Mouse (Mus musculus) ES-E14 (cell line): ENCODE measurements at regions not wholly inside any gene's neighbourhood (a gene's known extent, or its start where the extent isn't known, plus 50 kb on each side); places are given as distances from the start of the nearest gene placed in this dataset.

Source experiments
- DNase-seq: peaks from one replicate; pipeline ENCODE4 v3.0.0-alpha.2; 2013; ENCODE audit warnings: low read depth, low spot score
- H3K27ac ChIP-seq: 2 replicates; pipeline ENCODE4 v1.5.1; 2012; ENCODE audit warnings: low read depth, mild to moderate bottlenecking, low read length, moderate library complexity, mixed read lengths; ENCODE audit not compliant: poor library complexity, insufficient read depth, severe bottlenecking
- H3K36me3 ChIP-seq: 2 replicates; pipeline ENCODE4 v1.6.1; 2012; ENCODE audit warnings: mild to moderate bottlenecking, low read length, moderate library complexity, mixed read lengths; ENCODE audit not compliant: control insufficient read depth, poor library complexity, insufficient read depth, severe bottlenecking
- H3K4me1 ChIP-seq, 2 experiments: fragments of 150-350 bp in 1 of 2; sonication (generic) in 1 of 2; 2 replicates each; pipeline ENCODE4 v1.6.1; 2012; ENCODE audit warnings: low read length in 2 of 2, mild to moderate bottlenecking in 1 of 2, mixed read lengths in 1 of 2; ENCODE audit not compliant: control insufficient read depth in 2 of 2, insufficient read depth in 2 of 2, poor library complexity in 1 of 2
- H3K4me3 ChIP-seq, 2 experiments: fragments of 150-350 bp in 1 of 2; sonication (generic) in 1 of 2; 2 replicates each; pipeline ENCODE4 v1.5.1; 2012; ENCODE audit warnings: low read length in 2 of 2, low read depth in 1 of 2, mild to moderate bottlenecking in 1 of 2, mixed read lengths in 1 of 2; ENCODE audit not compliant: insufficient read depth in 1 of 2, poor library complexity in 1 of 2, severe bottlenecking in 1 of 2
- H3K9ac ChIP-seq: 2 replicates; pipeline ENCODE4 v1.6.1; 2012; ENCODE audit warnings: low read depth, mild to moderate bottlenecking, low read length, mixed read lengths; ENCODE audit not compliant: poor library complexity, insufficient read depth, severe bottlenecking
- H3K9me3 ChIP-seq: fragments of 150-350 bp; sonication (generic); 2 replicates; pipeline ENCODE4 v1.6.1; 2012; ENCODE audit warnings: low read depth, mild to moderate bottlenecking, low read length; ENCODE audit not compliant: control insufficient read depth, insufficient read depth
- CHD2 ChIP-seq: IDR thresholded peaks from 2 replicates; pipeline ENCODE4 v1.6.1; 2014; ENCODE audit warnings: mild to moderate bottlenecking, low read depth, low read length, inconsistent platforms
- HCFC1 ChIP-seq: IDR thresholded peaks from 2 replicates; pipeline ENCODE4 v1.6.1; 2012; ENCODE audit warnings: low read length, inconsistent platforms, borderline replicate concordance; ENCODE audit not compliant: insufficient read depth
- MAFK ChIP-seq: IDR thresholded peaks from 2 replicates; pipeline ENCODE4 v1.6.1; 2014; ENCODE audit warnings: mild to moderate bottlenecking, low read depth, low read length, inconsistent platforms; ENCODE audit not compliant: insufficient read depth
- ZC3H11A ChIP-seq: IDR thresholded peaks from 2 replicates; pipeline ENCODE4 v1.6.1; 2012; ENCODE audit warnings: low read depth, mild to moderate bottlenecking, inconsistent platforms, low read length, borderline replicate concordance
- ZNF384 ChIP-seq: IDR thresholded peaks from 2 replicates; pipeline ENCODE4 v1.6.1; 2012; ENCODE audit warnings: low read depth, low read length, inconsistent platforms
- in situ Hi-C, 2 experiments: fragments of 600-800 bp; cut with MboI; formaldehyde crosslinking; loops; one replicate each; pipeline ENCODE4 v1.15.1; 2025; ENCODE audit warnings: low sequenced_read_pairs in 2 of 2, inconsistent platforms in 1 of 2; ENCODE audit not compliant: unreplicated experiment in 2 of 2

DNA sequence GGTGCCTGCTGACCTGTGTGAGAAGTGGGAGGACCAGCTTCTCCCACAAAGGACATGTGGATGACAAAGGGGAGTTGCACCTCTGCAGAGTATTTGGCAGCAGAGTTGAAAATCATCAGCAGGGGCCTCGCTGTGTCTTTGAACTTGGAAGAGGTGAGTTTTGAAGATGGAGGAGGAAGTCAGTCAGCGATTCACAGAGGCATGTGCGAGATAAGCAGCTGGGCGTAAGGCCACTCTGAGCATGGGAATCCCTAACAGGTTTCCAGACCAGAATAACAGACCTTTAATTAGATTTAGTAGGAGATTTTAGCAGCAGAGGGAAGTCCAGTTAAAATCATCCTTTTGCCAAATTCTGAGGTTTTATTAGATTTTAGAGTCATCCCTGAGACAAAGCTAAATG, 342.3 kb downstream of the Med10 start:
- DNase-seq, result no peak
- in situ Hi-C loops, result no loop called here

GRCm38 (mm10) chr13:70145466-70145865, 343.3 kb downstream of the Med10 start:
- H3K36me3 ChIP-seq, result no peaks in the 10 kb centered on the region
- H3K9me3 ChIP-seq, result no peaks in the 10 kb centered on the region
- DNase-seq, result no peak
- no peak overlapping the region for H3K4me3 ChIP-seq
- H3K4me1 ChIP-seq, result no peaks in the 10 kb centered on the region
- TF ChIP-seq MAFK, result no peak
- TF ChIP-seq ZNF384, result no peak
- no peak for TF ChIP-seq ZC3H11A
- TF ChIP-seq HCFC1, result no peak
- no peak for TF ChIP-seq CHD2
- no peak overlapping the region for H3K9ac ChIP-seq
- in situ Hi-C loops, result no loop called here
- H3K27ac ChIP-seq, result no peak overlapping the region

More for the DNA sequence above, 342.3 kb downstream of the Med10 start:
- TF ChIP-seq ZNF384 (no peak), ZC3H11A (no peak), CHD2 (no peak), MAFK (no peak), HCFC1 (no peak)
- H3K9me3 ChIP-seq, result no peaks in the 10 kb centered on the region
- H3K36me3 ChIP-seq, result no peaks in the 10 kb centered on the region
- no peaks in the 10 kb centered on the region for H3K4me1 ChIP-seq
- no peak overlapping the region for H3K4me3 ChIP-seq
- H3K27ac ChIP-seq, result no peak overlapping the region
- no peak overlapping the region for H3K9ac ChIP-seq

DNA sequence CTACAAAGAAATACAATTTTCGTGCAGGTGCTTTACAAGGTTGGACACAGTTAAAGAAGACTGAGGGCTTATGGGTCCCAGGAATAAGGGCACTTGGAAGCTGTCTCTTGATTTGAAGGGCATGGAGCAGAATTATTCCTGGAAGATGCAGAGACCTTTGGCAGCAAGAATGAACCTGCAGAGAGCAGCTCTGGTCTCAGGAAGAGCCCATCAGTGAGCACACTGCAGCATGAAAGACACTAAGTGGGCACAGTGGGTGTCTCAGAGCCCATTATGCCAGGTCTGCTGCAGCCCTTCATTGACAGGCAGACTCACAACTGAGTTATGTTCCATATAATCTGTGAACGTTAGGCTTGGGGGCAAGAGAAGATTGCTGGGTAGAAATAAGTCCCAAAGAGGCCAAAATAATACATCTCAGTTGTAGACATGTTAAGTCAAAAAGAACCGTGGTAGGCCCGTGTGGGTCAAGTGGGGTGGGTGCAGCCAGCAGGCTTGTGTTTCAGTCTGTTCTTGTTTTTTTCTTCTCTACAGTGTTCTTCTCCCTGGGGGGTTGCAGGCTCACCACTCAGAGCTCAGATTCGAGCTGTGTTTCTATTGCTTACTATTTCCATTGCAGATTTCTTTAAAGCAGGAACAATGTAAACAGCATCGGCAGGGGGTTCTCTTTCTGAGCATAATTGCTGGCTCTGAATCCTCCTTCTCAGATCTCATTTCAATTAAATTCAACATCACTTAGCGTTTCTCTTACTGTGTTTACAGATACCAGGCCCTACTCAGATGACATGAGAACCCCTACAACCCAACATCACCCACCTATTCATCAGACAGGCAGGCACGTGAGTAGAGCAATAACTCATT, 347.1 kb downstream of the Med10 start:
- in situ Hi-C loops, result no loop called here
- Histone ChIP-seq H3K9ac (no peak overlapping the region), H3K36me3 (no peaks in the 10 kb centered on the region), H3K4me1 (no peaks in the 10 kb centered on the region), H3K27ac (no peak overlapping the region), H3K9me3 (no peaks in the 10 kb centered on the region), H3K4me3 (no peak overlapping the region)
- TF ChIP-seq HCFC1 (no peak), ZNF384 (no peak), ZC3H11A (no peak), CHD2 (no peak), MAFK (no peak)
- no peak for DNase-seq

GRCm38 (mm10) chr13:70149899-70150184, 347.6 kb downstream of the Med10 start:
- H3K4me3 ChIP-seq, result no peak overlapping the region
- H3K9ac ChIP-seq, result no peak overlapping the region
- TF ChIP-seq CHD2 (no peak), MAFK (no peak), ZC3H11A (no peak), HCFC1 (no peak), ZNF384 (no peak)
- in situ Hi-C loops, result no loop called here
- H3K36me3 ChIP-seq, result no peaks in the 10 kb centered on the region
- no peaks in the 10 kb centered on the region for H3K4me1 ChIP-seq
- H3K9me3 ChIP-seq, result no peaks in the 10 kb centered on the region
- H3K27ac ChIP-seq, result no peak overlapping the region
- DNase-seq, result no peak
